9 mouse cellular contexts compared by ENCODE assay signal in genomic region chr5:119831201-119831771, GRCm38 (mm10). TPM values are rescaled to one million over a fixed set of nuclear protein-coding genes. Genes with fewer than 3 reads are reported as not detected.
A peak's percentile ranks its signal among the peaks of the same experiment; 100 is the strongest.
DNase-seq lines count a peak whose midpoint lies in the region; ATAC-seq and TF ChIP-seq lines count a peak whose summit lies in the region.
"Had no signal": no experiment of that assay in that cellular context is flagged by ENCODE, and none has a peak within 500 bp of the region (broad histone marks: within the 10 kb centered on the region; RNA-seq: fewer than 3 reads in every experiment).

No protein-coding gene starts in this region.

- no peak overlapping the region for H3K9ac ChIP-seq in kidney, embryonic 16.5 days (replicated peaks; ENCODE audit: low read length)
- H3K9ac ChIP-seq in heart, embryonic 14.5 days (ENCODE audit: low read length), result peak overlapping the region; percentile 89
- no peak overlapping the region for H3K9ac ChIP-seq in liver, embryonic 16.5 days (ENCODE audit: low read depth, low read length)

- H3K4me3 ChIP-seq in kidney, embryonic 16.5 days (ENCODE audit: low read length), result peak overlapping the region; percentile 29
- H3K4me3 ChIP-seq in heart, embryonic 14.5 days (ENCODE audit: control insufficient read depth in 1 of 2, insufficient read depth in 1 of 2, low read depth in 1 of 2, low read length in 2 of 2), result peak overlapping the region; percentile 57 to 65
- H3K4me3 ChIP-seq in liver, embryonic 16.5 days (ENCODE audit: low read depth, low read length), result peak overlapping the region; percentile 25; the same call in 1 of the 2 replicates
- H3K4me3 ChIP-seq: myocyte had no signal

- no peak for TF ChIP-seq CTCF in brain, embryonic 14.5 days (IDR thresholded peaks at IDR 0.05; ENCODE audit: borderline replicate concordance, extremely low read depth, insufficient read depth, insufficient read length)

- WGBS in kidney, embryonic 16.5 days, result under 1% methylated on average over 33 of the region's 33 CpGs
- WGBS in heart, embryonic 14.5 days, result under 1% methylated on average over 33 of the region's 33 CpGs
- WGBS in liver, embryonic 16.5 days (ENCODE audit: insufficient replicate concordance), result under 1% methylated on average over 33 of the region's 33 CpGs

- H3K36me3 ChIP-seq in kidney, embryonic 16.5 days (ENCODE audit: insufficient read depth, low read length), result no peaks in the 10 kb centered on the region
- H3K36me3 ChIP-seq in heart, embryonic 14.5 days (ENCODE audit: control insufficient read depth, insufficient read depth, low read length), result no peaks in the 10 kb centered on the region
- H3K36me3 ChIP-seq in liver, embryonic 16.5 days (ENCODE audit: control insufficient read depth, insufficient read depth), result no peaks in the 10 kb centered on the region

- no peak for DNase-seq in kidney, postnatal 25 days
- DNase-seq in brain, embryonic 14.5 days (ENCODE audit: low read depth), result peak; percentile 20
- DNase-seq in gastrocnemius, postnatal 14 days, result no peak
- no peak for DNase-seq in left cerebral cortex, adult 11 months (ENCODE audit: low spot score)

- ATAC-seq in kidney, embryonic 16.5 days (ENCODE audit: low FRiP score, low TSS enrichment), result no peak
- ATAC-seq in heart, embryonic 14.5 days (ENCODE audit: insufficient number of reproducible peaks, insufficient read depth, low FRiP score, low read depth), result no peak
- no peak for ATAC-seq in liver, embryonic 16.5 days (ENCODE audit: low read depth)
- ATAC-seq in erythroblast, adult 5-6 weeks (replicated peaks; ENCODE audit: low FRiP score, poor library complexity, severe bottlenecking), result no peak

- peaks cover 5% of the 10 kb centered on the region; the same call in 1 of the 2 replicates for H3K4me1 ChIP-seq in kidney, embryonic 16.5 days (ENCODE audit: insufficient read depth, low read length)
- peaks cover 18 to 19% of the 10 kb centered on the region in 2 experiments for H3K4me1 ChIP-seq in heart, embryonic 14.5 days (ENCODE audit: control insufficient read depth in 2 of 2, insufficient read depth in 2 of 2, low read length in 2 of 2)
- H3K4me1 ChIP-seq in liver, embryonic 16.5 days (ENCODE audit: control insufficient read depth, low read depth, low read length), result no peaks in the 10 kb centered on the region

- H3K27ac ChIP-seq in kidney, embryonic 16.5 days (ENCODE audit: low read length), result no peak overlapping the region
- H3K27ac ChIP-seq in heart, embryonic 14.5 days (replicated peaks in 1 of 2; ENCODE audit: control insufficient read depth in 1 of 2, insufficient read depth in 1 of 2, low read depth in 2 of 2, low read length in 2 of 2), result peak overlapping the region; percentile 54 to 90
- no peak overlapping the region for H3K27ac ChIP-seq in liver, embryonic 16.5 days (ENCODE audit: low read length)

- intact Hi-C loops in gastrocnemius, postnatal 14 days (cut with DNase I; ENCODE audit: low total_unique reads), result no loop called here

- no peaks in the 10 kb centered on the region for H3K9me3 ChIP-seq in kidney, embryonic 16.5 days (ENCODE audit: low read length)
- H3K9me3 ChIP-seq in heart, embryonic 14.5 days (ENCODE audit: control insufficient read depth, low read length), result no peaks in the 10 kb centered on the region
- no peaks in the 10 kb centered on the region for H3K9me3 ChIP-seq in liver, embryonic 16.5 days (replicated peaks; ENCODE audit: control insufficient read depth, low read length)

- H3K27me3 ChIP-seq in kidney, embryonic 16.5 days (ENCODE audit: insufficient read depth, low read length), result peaks cover 100% of the 10 kb centered on the region
- H3K27me3 ChIP-seq in heart, embryonic 14.5 days (ENCODE audit: control insufficient read depth, insufficient read depth, low read length), result 0 out of 2 replicates have a peak, but pooled peaks cover 3% of the 10 kb centered on the region
- H3K27me3 ChIP-seq in liver, embryonic 16.5 days (ENCODE audit: control insufficient read depth, insufficient read depth, low read depth, low read length), result peaks cover 78% of the 10 kb centered on the region

- peak overlapping the region; percentile 26; the same call in 1 of the 2 replicates for H3K4me2 ChIP-seq in kidney, embryonic 16.5 days (replicated peaks; ENCODE audit: low read depth, low read length)
- H3K4me2 ChIP-seq in heart, embryonic 14.5 days (ENCODE audit: low read length), result peak overlapping the region; percentile 66
- H3K4me2 ChIP-seq in liver, embryonic 16.5 days (ENCODE audit: low read depth, low read length), result peak overlapping the region; percentile 44

- no peak for TF ChIP-seq POLR2A in brain, embryonic 14.5 days (IDR thresholded peaks at IDR 0.05; ENCODE audit: borderline replicate concordance, extremely low read depth, insufficient read depth, insufficient read length, poor library complexity, severe bottlenecking)

RNA-seq across cellular contexts. Expression of gene Tbx5, which starts 1.2 kb away (rescaled TPM):
- 0.14 and 0.74 TPM in 2 replicates for polyA plus RNA-seq in kidney, embryonic 16.5 days (2015; fragmentation: Nextera tagmentation; extraction: Ambion mirVana)
- 0.05 and 0.10 TPM in 2 replicates for polyA plus RNA-seq in brain, embryonic 14.5 days (2012; rRNA removed)
- 33.1 and 39.2 TPM in 2 replicates for polyA plus RNA-seq in heart, embryonic 14.5 days (2014; fragmentation: Nextera tagmentation; extraction: Ambion mirVana)
- polyA plus RNA-seq in liver, embryonic 16.5 days (2015; fragmentation: Nextera tagmentation; extraction: Ambion mirVana), result not detected in 2 replicates
- not detected in 2 replicates for total RNA-seq in erythroblast, adult 5-6 weeks (2015; ENCODE audit: low replicate concordance)
- 0.17 TPM in 1 of 2 replicates, not detected in the other for total RNA-seq in erythroblast, adult 5-6 weeks (2017; ENCODE audit: low replicate concordance)
- under 1 TPM in 1 of 2 experiments, not detected in 1; 0.11 TPM for total RNA-seq in gastrocnemius, postnatal 14 days (2021)
- polyA plus RNA-seq: myocyte had no signal

Comparison
In these comparisons a context has a peak if more than half of its experiments do, and no peak if none do; other contexts are left out.
1. H3K27ac ChIP-seq: peak in heart, embryonic 14.5 days (2 of 2); none in kidney, embryonic 16.5 days (single experiment) and liver, embryonic 16.5 days (single experiment).
2. RNA of gene Tbx5, which starts 1.2 kb away (polyA plus RNA-seq): 33.1 to 39.2 TPM in heart, embryonic 14.5 days; 0.14 to 0.74 TPM in kidney, embryonic 16.5 days, 0.05 to 0.10 TPM in brain, embryonic 14.5 days and not detected in liver, embryonic 16.5 days; every median in the first group is over 10 times any median in the second.
3. Peak in every context shown above with its lines, with median percentiles within 50 percentile points of each other: H3K4me2 ChIP-seq and H3K4me3 ChIP-seq.